Mouse (Mus musculus): ENCODE measurements around the gene Qrich2. TPM values are rescaled to one million over a fixed set of nuclear protein-coding genes. Genes with fewer than 3 reads are reported as not detected.
"Not testable (repeated sequence)": the region's sequence is repeated elsewhere in the genome, so short reads cannot be mapped to it uniquely, and the experiment has no call there.

Qrich2 gene
- total and polyA plus RNA-seq, 2 experiments from 2014 or later = 0.23 TPM; not detected in 1

DNA sequence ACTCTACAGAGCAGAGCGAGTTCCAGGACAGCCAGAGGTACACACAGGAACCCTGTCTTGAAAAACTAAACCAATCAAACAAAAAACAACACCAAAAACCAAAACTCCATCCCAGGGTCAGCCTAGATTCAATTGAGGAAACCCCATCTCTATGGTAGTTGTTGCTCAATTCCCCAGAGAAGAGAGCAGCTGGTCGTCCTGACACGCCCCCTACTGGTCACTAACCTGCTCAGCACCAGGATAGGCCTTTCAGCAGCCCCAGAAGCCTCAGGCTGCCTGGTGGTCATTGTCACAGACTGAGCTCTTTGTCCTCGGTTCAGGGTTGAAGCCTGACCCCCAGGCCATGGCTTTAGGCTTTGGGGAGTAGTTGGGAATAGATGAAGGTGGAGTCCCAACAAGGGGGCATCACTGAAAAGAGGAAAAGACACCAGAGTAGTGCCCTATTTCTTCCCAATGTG, 27.8 kb upstream of the Qrich2 start, which contains the start of gene Prpsap1:
Gene Prpsap1 (minus strand): TSS at position 408 of the 458 bp plus-strand sequence.
- Histone ChIP-seq H3K9me3 (replicated peaks; ENCODE audit: control insufficient read depth, low read length) (no peaks in the 10 kb centered on the region), H3K36me3 (replicated peaks; ENCODE audit: control insufficient read depth, insufficient read depth, low read length) (no peaks in the 10 kb centered on the region), H3K9ac (replicated peaks; ENCODE audit: low read depth, low read length) (no peak within 1 kb of the TSS), H3K4me1 (ENCODE audit: control insufficient read depth, insufficient read depth) (peaks cover 8% of the 10 kb centered on the region; the same call in 1 of the 2 replicates), H3K27me3 (ENCODE audit: control insufficient read depth, insufficient read depth, low read length) (no peaks in the 10 kb centered on the region), H3K4me2 (ENCODE audit: low read depth, low read length) (no peak within 1 kb of the TSS), H3K4me3 (ENCODE audit: low read depth, low read length) (no peak within 1 kb of the TSS), H3K27ac (ENCODE audit: low read depth) (peak within 1 kb of the TSS; percentile 70)
- WGBS = 29% methylated on average over 4 of the region's 4 CpGs
- TF ChIP-seq CTCF (IDR thresholded peaks at IDR 0.05; ENCODE audit: low read depth) (peak; percentile 58), EP300 (IDR thresholded peaks at IDR 0.05; ENCODE audit: low read depth) (no peak)
- ATAC-seq (ENCODE audit: insufficient read depth, low read depth) (no peak), DNase-seq (ENCODE audit: low spot score) (peak; percentile 76)

DNA sequence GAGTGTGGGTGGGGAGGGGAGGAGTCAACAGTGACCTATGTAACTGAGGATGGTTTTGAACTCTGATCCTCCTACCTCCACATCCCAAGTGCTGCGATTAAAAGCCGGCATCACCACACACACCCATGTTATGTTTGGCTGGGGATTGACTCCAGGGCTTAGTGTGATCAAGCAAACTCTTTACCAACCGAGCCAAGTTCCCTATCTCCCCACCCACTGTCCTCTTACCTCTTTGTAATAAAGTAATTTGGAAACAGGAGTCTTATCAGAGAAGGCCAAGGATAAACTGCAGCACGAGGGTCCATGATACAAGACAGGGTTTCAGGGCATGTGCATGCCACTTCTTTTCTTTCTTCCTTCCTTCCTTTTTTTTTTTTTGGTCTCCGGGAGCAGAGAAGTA, 27.1 kb upstream of the Qrich2 start:
- H3K4me1 ChIP-seq (ENCODE audit: control insufficient read depth, insufficient read depth) = 0 out of 2 replicates have a peak, but pooled peaks cover 7% of the 10 kb centered on the region
- no peak for ATAC-seq (ENCODE audit: insufficient read depth, low read depth)
- H3K4me3 ChIP-seq (ENCODE audit: low read depth, low read length) = no peak overlapping the region
- no peak overlapping the region for H3K27ac ChIP-seq (ENCODE audit: low read depth)
- H3K36me3 ChIP-seq (replicated peaks; ENCODE audit: control insufficient read depth, insufficient read depth, low read length) = no peaks in the 10 kb centered on the region
- no peaks in the 10 kb centered on the region for H3K9me3 ChIP-seq (replicated peaks; ENCODE audit: control insufficient read depth, low read length)
- no peak overlapping the region for H3K4me2 ChIP-seq (ENCODE audit: low read depth, low read length)
- no peaks in the 10 kb centered on the region for H3K27me3 ChIP-seq (ENCODE audit: control insufficient read depth, insufficient read depth, low read length)
- DNase-seq (ENCODE audit: low spot score) = no peak
- H3K9ac ChIP-seq (replicated peaks; ENCODE audit: low read depth, low read length) = no peak overlapping the region
- TF ChIP-seq CTCF (IDR thresholded peaks at IDR 0.05; ENCODE audit: low read depth) = no peak
- no peak for TF ChIP-seq EP300 (IDR thresholded peaks at IDR 0.05; ENCODE audit: low read depth)
- 58% methylated on average over 5 of the region's 5 CpGs for WGBS

GRCm38 (mm10) chr11:116492507-116492906, 26.5 kb upstream of the Qrich2 start:
- not testable (repeated sequence) for DNase-seq (ENCODE audit: low spot score); H3K27me3 ChIP-seq (ENCODE audit: control insufficient read depth, insufficient read depth, low read length); H3K27ac ChIP-seq (ENCODE audit: low read depth); H3K36me3 ChIP-seq (replicated peaks; ENCODE audit: control insufficient read depth, insufficient read depth, low read length); ATAC-seq (ENCODE audit: insufficient read depth, low read depth); H3K9ac ChIP-seq (replicated peaks; ENCODE audit: low read depth, low read length); H3K4me1 ChIP-seq (ENCODE audit: control insufficient read depth, insufficient read depth); H3K4me2 ChIP-seq (ENCODE audit: low read depth, low read length); H3K4me3 ChIP-seq (ENCODE audit: low read depth, low read length); H3K9me3 ChIP-seq (replicated peaks; ENCODE audit: control insufficient read depth, low read length)
- WGBS = 67% methylated on average over 1 of the region's 1 CpGs

GRCm38 (mm10) chr11:116491338-116491737, 25.3 kb upstream of the Qrich2 start:
- 0 out of 2 replicates have a peak, but pooled peaks cover 7% of the 10 kb centered on the region for H3K4me1 ChIP-seq (ENCODE audit: control insufficient read depth, insufficient read depth)
- TF ChIP-seq EP300 (IDR thresholded peaks at IDR 0.05; ENCODE audit: low read depth) = no peak
- no peak for TF ChIP-seq CTCF (IDR thresholded peaks at IDR 0.05; ENCODE audit: low read depth)
- H3K4me2 ChIP-seq (ENCODE audit: low read depth, low read length) = peak overlapping the region; percentile 94
- no peak for ATAC-seq (ENCODE audit: insufficient read depth, low read depth)
- H3K36me3 ChIP-seq (replicated peaks; ENCODE audit: control insufficient read depth, insufficient read depth, low read length) = peaks cover 12% of the 10 kb centered on the region
- no peaks in the 10 kb centered on the region for H3K9me3 ChIP-seq (replicated peaks; ENCODE audit: control insufficient read depth, low read length)
- no peak overlapping the region for H3K4me3 ChIP-seq (ENCODE audit: low read depth, low read length)
- DNase-seq (ENCODE audit: low spot score) = no peak
- no peak overlapping the region for H3K27ac ChIP-seq (ENCODE audit: low read depth)
- 67% methylated on average over 6 of the region's 6 CpGs for WGBS
- no peaks in the 10 kb centered on the region for H3K27me3 ChIP-seq (ENCODE audit: control insufficient read depth, insufficient read depth, low read length)
- no peak overlapping the region for H3K9ac ChIP-seq (replicated peaks; ENCODE audit: low read depth, low read length)

GRCm38 (mm10) chr11:116490232-116491107, 24.4 kb upstream of the Qrich2 start:
- Histone ChIP-seq H3K9ac (replicated peaks; ENCODE audit: low read depth, low read length) (peak overlapping the region; percentile 95), H3K4me1 (ENCODE audit: control insufficient read depth, insufficient read depth) (0 out of 2 replicates have a peak, but pooled peaks cover 7% of the 10 kb centered on the region), H3K4me3 (ENCODE audit: low read depth, low read length) (peak overlapping the region; percentile 98), H3K27ac (ENCODE audit: low read depth) (peak overlapping the region; percentile 90), H3K27me3 (ENCODE audit: control insufficient read depth, insufficient read depth, low read length) (no peaks in the 10 kb centered on the region), H3K36me3 (replicated peaks; ENCODE audit: control insufficient read depth, insufficient read depth, low read length) (peaks cover 21% of the 10 kb centered on the region), H3K9me3 (replicated peaks; ENCODE audit: control insufficient read depth, low read length) (no peaks in the 10 kb centered on the region), H3K4me2 (ENCODE audit: low read depth, low read length) (peak overlapping the region; percentile 94)
- DNase-seq (ENCODE audit: low spot score) = peak; percentile 85
- TF ChIP-seq EP300 (IDR thresholded peaks at IDR 0.05; ENCODE audit: low read depth) = no peak
- TF ChIP-seq CTCF (IDR thresholded peaks at IDR 0.05; ENCODE audit: low read depth) = no peak
- ATAC-seq (ENCODE audit: insufficient read depth, low read depth) = peak; percentile 85
- under 1% methylated on average over 52 of the region's 62 CpGs for WGBS
